Mouse (Mus musculus): ENCODE measurements around the gene Limk2.

- TF ChIP-seq CTCF (IDR thresholded peaks at IDR 0.05; ENCODE audit: low read depth, low read length) (no peak), POLR2AphosphoS5 (IDR thresholded peaks at IDR 0.05; ENCODE audit: insufficient replicate concordance, low read depth, low read length) (no peak), GATA1 (IDR thresholded peaks at IDR 0.05; ENCODE audit: borderline replicate concordance, low read length) (no peak)
Measured at GRCm38 (mm10) chr11:3311586-3312347, 97.2 kb downstream of the Limk2 start.

All from G1E (cell line).